Mouse (Mus musculus) left cerebral cortex, postnatal 36 days (tissue): ENCODE measurements around the gene Itgb4. TPM values are rescaled to one million over a fixed set of nuclear protein-coding genes. Genes with fewer than 3 reads are reported as not detected.
"Not testable (repeated sequence)": the region's sequence is repeated elsewhere in the genome, so short reads cannot be mapped to it uniquely, and the experiment has no call there.

ENCODE experiments used
- DNase-seq, 2 experiments: peaks; one replicate each; pipeline ENCODE4 v3.0.0; 2021 to 2022; ENCODE audit warnings: low spot score in 2 of 2, mixed read lengths in 1 of 2
- intact Hi-C: fragments of 180-260 bp; cut with DNase I; formaldehyde crosslinking; loops from one replicate; pipeline ENCODE4 v1.15.1; 2025
- total RNA-seq, 2 experiments: library from RNA; stranded (reverse); gene quantifications; 2 replicates each; pipeline ENCODE4 v1.2.3; 2021

The Itgb4 gene
- total RNA-seq, 2 experiments from 2014 or later: 5.1 to 7.3 TPM

DNA sequence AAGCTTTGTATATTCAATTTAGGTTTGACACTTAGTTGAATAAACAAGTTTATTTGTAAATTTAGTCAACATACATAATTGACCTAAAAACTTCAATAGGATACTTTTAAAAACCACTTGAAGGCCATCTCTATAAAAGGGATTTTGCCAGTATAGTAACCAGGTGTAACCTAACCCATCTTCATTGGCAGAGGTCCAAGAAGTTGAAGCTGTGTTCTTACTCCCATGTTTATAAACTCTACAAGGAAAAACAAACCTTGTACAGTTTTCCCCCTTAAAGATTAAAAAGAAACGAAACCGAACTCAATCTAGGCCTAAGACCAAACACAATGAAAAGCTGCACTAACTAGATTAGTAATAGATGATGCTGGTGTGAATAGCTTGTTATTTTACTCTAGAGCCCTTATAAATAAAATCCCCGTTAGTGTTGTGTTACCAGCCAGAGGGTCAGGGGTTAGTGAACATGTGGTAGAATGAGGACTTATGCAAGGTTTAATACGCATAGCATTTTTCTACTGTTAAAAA, 47.8 kb downstream of the Itgb4 start:
- intact Hi-C loops: no loop called here
- no peak for DNase-seq

DNA sequence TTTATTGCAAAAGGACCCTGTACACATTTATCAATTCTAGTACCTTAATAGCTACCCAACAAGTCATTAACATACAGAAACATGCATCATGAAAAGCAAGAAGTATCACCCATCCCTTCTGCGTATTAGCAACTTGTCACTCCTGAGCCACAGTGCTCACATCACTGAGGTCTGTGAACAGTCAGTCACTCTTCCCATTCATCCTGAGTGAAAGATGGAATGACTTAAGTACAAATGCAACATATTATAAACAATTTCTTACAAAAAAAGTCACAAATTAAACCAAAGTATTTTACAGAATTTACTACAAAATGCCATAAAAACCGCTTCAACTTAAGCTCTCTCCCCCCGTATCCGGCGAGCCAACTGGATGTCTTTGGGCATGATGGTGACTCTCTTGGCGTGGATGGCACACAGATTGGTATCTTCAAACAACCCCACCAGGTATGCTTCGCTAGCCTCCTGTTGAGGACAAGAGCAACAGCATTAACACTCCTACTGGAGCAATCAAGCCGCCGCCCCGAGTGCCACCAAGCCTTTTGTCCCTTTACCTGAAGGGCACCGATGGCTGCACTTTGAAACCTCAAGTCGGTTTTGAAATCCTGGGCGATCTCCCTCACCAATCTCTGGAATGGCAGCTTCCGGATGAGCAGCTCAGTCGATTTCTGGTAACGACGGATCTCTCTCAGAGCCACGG, 48.7 kb downstream of the Itgb4 start:
- DNase-seq, intact Hi-C loops: not testable (repeated sequence)

DNA sequence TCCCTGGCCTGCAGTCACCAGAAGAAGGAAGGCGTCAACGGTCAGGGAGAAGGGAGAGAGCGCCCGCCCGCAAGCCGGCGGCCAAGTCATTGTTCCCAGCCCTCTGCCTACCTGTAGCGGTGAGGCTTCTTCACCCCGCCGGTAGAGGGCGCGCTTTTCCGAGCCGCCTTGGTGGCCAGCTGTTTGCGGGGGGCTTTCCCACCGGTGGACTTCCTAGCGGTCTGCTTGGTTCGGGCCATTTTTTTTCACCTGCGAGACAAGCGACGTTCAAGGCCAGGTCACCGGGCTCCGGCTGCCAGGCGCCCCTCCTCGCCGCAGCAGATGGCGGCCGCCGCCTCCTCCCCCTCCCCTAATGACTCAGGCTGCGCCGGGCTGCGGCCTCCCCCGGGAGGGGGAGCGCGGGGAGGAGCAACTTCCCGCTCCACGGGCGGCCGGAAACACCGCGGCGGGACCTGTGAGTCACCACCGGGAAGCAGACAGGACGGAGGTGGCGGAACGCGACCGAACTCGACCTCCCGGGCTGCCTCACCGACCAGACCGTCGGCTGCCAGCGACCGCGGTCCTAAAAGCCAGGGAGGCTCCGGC, 49.4 kb downstream of the Itgb4 start:
- intact Hi-C loops: no loop called here
- DNase-seq: peak; percentile 80 to 81

DNA sequence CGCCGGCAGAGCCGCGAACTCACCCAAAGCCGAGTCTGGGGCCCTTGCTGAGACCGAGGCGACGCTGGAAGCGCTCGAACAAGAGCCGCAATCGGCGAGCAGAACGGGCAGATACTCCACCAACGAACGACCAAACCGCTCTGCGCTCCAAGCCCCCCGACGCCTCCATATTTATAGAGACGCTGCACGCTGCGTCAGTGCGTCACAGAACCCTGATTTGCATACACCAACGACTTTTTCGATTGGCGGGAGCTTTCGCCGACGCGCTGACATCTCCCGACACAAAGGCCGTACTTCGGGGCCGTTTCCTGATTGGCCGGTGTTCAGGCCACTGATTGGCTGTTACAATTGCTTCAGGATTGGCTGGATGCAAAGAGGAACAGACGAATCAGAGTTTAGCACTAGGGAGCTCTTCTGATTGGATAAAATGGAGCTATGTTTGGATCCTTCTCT, 49.9 kb downstream of the Itgb4 start:
- peak; percentile 94 to 95 for DNase-seq
- intact Hi-C loops: no loop called here

DNA sequence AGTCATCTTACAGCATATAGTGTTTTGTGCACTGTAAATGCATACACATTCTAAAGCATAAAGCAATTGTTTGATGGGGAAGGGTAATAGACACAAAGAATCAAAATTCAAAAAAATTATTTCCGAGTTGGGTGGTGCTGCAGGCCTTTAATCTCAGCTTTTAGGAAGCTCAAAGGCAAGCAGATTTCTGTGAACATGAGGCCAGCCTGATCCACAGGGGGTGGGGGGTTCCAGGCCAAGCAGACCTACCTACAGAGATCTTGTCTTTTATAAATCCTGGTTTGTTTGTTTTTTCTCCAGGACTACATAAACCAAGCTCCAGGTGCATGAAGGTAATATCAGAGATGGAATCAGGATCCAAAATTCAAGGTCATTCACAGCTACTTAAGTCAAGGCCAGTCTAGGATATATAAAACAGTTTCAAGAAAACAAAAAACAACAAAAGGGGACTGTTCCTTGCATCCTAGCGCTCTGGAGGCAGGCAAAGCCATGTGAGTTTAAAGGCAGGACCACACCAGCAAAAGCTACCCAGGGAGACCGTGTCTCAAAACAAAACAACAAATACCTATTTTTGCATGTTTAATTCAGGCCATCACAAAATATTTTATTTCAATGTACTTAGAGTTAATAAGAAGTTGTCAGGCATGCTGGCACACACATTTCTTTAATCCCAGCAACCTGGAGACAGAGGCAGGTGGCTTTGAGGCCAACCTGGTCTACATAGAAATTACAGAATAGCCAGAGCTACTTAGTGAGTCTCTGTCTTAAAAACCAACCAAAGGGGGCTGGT, 50.7 kb downstream of the Itgb4 start:
- intact Hi-C loops: no loop called here
- no peak for DNase-seq

DNA sequence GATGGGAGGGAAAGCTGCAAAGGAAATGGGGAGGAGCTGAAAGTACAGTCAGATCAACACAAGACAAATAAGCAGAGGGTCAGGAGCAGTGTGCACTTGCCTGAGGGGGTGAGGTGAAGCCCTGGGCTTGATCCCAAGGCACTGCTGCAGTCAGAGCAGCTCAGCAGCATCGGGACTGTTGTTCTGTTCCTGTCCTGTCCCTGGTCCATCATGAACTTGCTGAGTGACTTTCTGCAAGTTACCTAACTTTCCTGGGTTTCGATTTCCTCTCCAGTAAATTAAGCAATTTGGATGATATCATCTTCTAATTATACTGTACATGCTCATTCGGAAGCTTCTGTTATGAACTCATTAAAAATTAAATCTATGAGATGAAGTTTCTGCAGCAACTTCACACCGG, 53.2 kb downstream of the Itgb4 start, which contains the start of gene H3f3b:
TSS of gene H3f3b (minus strand) at position 207 of the 400 bp plus-strand sequence.
- DNase-seq: no peak
- intact Hi-C loops: no loop called here

DNA sequence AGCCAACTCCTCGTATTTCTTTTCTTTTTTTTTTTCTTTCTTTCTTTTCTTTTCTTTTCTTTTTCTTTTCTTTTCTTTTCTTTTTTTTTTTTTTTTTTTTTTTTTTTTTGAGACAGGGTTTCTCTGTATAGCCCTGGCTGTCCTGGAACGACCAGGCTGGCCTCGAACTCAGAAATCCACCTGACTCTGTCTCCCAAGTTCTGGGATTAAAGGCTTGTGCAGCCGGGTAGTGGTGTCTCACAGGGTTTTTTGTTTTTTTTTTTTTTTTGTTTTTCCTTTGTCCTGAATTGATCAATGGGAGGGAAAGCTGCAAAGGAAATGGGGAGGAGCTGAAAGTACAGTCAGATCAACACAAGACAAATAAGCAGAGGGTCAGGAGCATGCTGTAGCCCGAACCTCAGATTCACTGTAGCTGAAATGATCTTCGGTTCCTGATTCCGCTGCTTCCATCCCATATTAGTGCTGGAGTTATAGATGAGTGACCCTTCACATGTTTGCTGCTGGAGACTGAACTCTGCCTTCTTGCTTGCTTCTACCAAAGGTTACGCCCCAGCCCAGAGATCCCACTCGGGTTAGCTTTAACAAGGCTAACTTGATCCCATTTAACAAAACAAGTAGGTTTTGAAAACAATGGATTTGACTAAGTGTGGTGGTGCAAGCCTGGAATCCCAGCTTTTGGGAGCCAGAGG, 53.8 kb downstream of the Itgb4 start:
- DNase-seq: no peak
- intact Hi-C loops: no loop called here

DNA sequence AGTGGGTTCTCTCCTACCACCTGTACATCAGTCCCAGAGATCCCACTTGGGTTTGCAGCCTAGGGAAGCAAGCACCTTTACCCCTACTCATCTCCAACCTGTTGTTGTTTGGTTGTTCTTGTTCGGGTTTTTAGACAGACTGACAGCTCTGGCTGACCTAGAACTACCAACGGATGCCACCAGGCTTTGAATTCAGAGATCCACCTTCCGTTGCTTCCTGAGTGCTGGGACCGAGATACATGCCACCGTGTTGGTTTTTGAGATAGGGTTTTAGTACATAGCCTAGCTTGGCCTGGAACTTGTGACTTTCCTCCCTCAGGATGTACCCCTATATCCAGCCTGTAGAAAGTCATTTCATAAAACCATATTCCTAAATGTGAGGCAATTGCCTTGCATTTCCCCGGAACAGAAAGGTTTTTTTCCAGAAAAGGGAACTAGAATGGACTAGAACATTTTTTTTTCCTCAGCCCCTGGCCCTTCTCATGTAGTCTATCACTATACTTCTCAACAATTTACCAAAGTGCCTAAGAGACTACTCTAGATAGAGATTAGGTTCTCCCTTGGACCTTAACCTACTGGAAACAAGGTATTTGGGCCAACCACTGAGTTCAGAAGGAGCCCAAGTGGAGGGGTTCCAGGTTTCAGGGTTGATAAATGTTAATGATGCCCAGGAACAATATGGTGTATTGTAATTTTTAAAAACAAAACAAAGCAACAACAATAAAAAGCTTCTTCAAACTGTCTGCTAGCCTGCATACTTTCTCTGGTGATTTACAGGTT, 54.8 kb downstream of the Itgb4 start:
- DNase-seq: no peak
- intact Hi-C loops: no loop called here

DNA sequence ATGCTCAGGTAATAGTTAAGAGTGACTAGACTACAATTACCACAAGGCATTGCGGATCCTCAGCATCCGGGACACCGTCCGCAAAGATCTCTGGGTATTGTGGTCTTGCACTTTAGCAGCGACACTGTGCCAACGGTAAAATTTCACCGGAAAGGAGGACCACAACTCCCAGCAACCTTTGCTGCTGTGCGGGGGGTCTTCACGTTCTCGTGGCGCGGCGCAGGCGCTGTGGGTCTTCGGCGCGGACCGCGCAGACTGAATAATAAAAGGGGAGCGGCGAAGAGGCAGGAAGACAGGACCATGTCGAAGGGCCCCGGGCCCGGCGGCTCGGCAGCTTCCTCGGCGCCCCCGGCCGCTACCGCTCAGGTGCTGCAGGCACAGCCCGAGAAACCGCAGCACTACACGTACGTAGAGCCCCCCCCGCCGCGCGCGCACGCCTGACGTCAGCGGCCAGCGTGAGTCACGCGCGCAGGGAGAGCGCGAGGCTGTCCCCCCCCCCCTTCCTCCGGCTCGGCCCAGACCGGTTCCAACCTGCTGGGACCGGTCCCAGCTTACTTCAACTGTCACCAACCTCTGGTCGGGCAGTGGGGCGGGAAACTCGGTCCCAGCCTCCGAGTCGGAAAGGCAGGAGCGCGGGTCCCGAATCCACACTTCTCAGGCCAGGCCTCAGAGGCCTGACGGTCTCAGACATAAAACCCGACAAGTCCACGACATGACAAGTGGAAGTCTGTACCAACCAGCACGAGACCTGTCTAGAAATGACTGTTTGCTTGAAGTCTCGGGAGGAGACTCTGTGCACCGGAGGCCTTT, 55.8 kb downstream of the Itgb4 start, which contains the start of gene Unk:
TSS of gene Unk (plus strand) at position 235 of the 810 bp plus-strand sequence.
- peak; percentile 97 to 98 for DNase-seq
- intact Hi-C loops: loop anchor here (2.0 kb wide), 2 partner anchors 57 to 101 kb away; partner anchors contain the start of genes Trim65 and Wbp2

DNA sequence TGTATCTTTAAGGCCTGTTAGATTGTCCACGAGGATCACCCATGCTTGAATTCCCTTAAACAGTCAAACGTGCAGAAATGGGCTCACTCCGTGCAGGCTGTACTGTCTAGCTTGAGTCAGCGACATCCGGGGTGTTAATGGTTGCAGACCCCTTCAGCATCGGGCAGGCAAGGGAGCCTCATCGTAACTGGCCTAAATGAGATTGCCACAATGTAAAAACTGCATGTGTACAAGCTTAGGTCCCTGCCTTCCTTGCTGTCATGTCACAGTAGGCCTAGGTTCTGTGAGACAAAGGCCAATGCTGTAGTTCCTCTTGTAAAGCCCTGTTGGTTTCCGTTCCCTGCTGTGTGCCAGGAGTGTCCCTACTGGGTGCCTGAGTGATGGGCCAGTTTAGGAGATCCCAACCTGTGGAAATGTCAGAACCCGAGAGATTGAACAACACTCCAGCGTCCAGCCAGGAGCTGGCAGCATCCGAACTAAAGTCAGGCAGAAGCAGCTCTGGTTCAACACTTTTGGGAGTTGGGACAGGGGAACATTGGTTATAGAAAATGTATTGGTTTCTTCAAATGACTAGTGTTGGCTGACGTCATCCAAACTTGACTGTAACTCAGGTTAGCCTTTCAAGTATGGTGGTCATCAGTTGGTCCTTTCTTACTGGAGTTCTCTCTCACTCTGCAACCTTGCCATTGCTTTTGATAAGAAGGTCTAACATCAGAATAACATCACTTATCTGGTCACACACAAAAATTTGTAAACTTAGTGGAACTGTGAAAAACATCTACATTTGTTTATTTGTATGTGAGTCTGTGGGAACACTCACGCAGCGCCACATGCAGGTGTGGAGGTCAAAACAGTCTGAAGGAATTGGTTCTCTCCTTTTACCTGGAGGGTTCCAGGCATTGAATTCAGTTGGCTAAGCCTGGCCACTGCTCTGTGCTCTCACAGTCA, 56.7 kb downstream of the Itgb4 start:
- no peak for DNase-seq
- intact Hi-C loops: loop anchor here (2.0 kb wide), 2 partner anchors 56 to 100 kb away; partner anchors contain the start of genes Trim65 and Wbp2

DNA sequence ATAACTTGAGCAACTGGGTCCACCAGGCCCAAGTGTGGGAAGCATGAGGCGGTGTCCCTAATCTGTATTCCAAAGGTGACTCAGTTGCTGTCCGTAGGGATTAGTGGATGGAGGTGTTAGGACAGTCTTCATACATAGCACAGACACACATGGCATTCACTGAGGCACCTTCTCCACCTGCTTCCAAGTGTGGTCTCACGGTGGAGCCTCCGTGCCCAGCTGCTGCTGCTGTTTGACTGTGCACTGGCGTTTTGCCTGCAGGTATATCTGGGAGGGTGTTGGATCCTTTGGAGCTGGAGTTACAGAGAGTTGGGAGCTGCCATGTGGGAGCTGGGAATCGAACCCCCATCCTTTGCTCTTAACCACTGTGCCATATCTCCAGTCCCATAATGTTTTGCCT, 60.1 kb downstream of the Itgb4 start:
- intact Hi-C loops: no loop called here
- DNase-seq: no peak

DNA sequence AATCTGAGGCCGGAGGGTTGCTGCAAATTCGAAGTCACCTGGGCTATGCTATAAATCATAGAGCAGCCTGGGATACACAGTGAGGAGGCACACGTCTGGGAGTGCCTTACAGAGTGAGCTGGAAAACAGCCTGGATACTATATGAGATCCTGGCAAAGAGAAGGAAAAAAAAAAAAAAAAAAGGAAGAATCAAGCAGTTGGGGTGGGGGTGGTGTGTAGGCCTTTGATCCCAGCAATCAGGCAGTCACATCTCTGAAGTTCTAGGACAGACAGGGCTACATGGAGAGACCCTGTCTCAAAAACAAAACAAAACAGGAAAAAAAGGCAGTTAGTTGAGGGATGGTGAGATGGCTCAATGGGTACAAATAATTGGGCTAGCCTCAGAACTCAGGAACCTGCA, 62.2 kb downstream of the Itgb4 start:
- DNase-seq: no peak
- intact Hi-C loops: no loop called here

DNA sequence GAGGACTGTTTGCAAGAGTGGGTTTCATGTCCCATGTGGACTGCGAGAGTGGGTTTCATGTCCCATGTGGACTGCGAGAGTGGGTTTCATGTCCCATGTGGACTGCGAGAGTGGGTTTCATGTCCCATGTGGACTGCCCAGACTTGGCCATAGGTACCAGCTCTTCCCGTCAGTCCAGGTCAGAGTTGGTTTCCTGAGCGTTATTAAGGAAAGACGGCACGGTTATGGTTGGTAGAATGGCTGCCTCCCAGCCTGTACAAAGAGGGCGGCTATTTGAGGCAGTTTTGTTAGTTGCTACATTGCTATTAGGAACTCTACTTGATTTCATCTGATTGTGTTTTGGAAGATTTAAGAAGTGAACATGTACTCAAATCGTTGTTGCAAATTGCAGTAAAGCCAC, 63.3 kb downstream of the Itgb4 start:
- intact Hi-C loops: no loop called here
- no peak for DNase-seq

DNA sequence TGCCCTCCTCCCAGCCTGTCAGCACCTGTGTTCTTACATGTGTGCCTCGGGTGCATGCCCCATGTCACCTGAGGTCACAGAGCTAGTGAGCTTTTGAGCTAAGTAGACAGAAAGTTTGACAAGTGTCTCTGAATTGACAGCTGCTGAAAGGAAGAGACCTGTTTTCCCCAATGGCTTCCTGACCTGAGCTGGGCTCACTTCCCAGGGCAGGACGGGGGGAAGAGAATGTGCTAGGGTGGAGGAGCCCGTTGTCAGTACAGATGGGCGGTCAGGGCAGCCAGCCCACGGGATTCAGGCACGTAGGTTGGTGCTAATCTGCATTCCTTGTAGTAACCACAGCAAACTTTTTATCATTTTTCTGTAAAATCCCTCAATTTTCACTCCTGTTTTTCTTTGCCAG, 66.1 kb downstream of the Itgb4 start:
- DNase-seq: no peak
- intact Hi-C loops: no loop called here

DNA sequence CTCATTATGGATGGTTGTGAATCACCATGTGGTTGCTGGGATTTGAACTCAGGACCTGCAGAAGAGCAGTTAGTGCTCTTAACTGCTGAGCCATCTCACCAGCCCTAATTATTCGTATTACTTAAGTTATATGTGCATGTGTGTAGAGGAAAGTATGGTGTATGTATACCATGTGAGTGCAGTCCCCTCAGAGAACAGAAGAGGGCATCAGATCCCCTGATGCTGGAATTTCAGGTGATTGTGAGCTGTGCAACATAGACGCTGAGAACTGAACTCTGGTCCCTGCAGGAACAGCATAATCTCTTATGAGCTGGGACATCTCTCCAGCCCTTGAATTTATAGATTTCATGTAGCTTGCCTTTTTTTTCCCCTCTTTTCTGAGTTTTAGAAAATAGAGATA, 67.3 kb downstream of the Itgb4 start:
- intact Hi-C loops: no loop called here
- DNase-seq: no peak

DNA sequence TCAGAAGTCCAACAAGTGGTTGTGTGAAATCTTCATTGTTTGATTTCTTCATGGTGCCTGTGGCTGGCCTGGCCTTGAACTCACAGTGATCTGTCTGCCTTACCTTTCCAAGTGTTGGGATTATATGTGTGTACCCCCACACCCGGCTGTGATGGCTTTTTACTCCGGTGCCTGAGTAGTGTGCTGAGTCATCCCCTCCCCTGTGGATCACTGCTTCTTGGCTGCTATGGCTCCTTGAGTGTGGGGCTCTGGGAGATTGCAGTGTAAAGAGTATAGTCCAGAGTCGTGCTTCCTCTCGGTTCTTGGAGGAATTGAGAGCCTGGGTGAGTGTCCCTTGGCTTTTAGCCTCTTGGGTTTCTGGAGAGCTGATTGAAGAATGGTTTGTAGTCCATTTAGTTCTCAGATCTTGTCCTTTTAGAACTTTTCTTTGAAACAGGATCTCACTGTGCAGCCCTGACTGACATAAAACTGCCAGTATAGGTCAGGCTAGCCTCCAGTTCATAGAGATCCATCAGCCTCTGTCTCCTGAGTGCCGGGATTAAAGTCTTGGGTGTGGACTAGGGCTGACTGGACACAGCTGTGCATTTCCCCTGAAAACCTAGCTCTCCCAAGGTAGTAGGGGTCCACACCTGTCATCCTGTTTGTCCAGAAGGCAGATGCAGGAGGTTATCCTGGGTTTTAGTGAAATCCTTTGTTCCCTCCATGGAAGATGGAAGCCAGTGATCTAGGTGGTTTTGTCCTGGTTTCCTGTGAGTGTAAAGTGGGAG, 68.0 kb downstream of the Itgb4 start:
- intact Hi-C loops: no loop called here
- no peak for DNase-seq
